Mouse (Mus musculus) stomach, embryonic 14.5 days (tissue): Measurements from ENCODE around the gene Gpx4. TPM values are rescaled to one million over a fixed set of nuclear protein-coding genes. Genes with fewer than 3 reads are reported as not detected.
A peak's percentile ranks its signal among the peaks of the same experiment; 100 is the strongest.
"Not testable (repeated sequence)": the region's sequence is repeated elsewhere in the genome, so short reads cannot be mapped to it uniquely, and the experiment has no call there.

ENCODE experiments used
- ATAC-seq: fragments of 200-750 bp; cut with Nextera tagmentation; 2 replicates; pipeline ENCODE4 v1.8.0; 2017; ENCODE audit warnings: low read depth, moderate TSS enrichment; ENCODE audit not compliant: insufficient number of reproducible peaks, insufficient read depth, low FRiP score
- H3K27ac ChIP-seq: fragments of 300-500 bp; sonication (generic); 2 replicates; pipeline ENCODE4 v1.5.1; 2014; ENCODE audit warnings: mild to moderate bottlenecking, low read length, moderate library complexity, mixed read lengths
- H3K27me3 ChIP-seq: fragments of 300-500 bp; sonication (generic); 2 replicates; pipeline ENCODE4 v1.6.1; 2014; ENCODE audit warnings: low read length, control low read depth, mixed read lengths; ENCODE audit not compliant: control insufficient read depth, insufficient read depth
- H3K36me3 ChIP-seq: fragments of 300-500 bp; sonication (generic); 2 replicates; pipeline ENCODE4 v1.6.1; 2014; ENCODE audit warnings: mild to moderate bottlenecking, control low read depth, low read length, moderate library complexity, mixed read lengths; ENCODE audit not compliant: control insufficient read depth, insufficient read depth
- H3K4me1 ChIP-seq: fragments of 300-500 bp; sonication (generic); 2 replicates; pipeline ENCODE4 v1.6.1; 2014; ENCODE audit warnings: low read length, control low read depth, mixed read lengths; ENCODE audit not compliant: control insufficient read depth, insufficient read depth
- H3K4me2 ChIP-seq: fragments of 300-500 bp; sonication (generic); replicated peaks from 2 replicates; pipeline ENCODE4 v1.6.1; 2014; ENCODE audit warnings: low read depth, low read length, control low read depth
- H3K4me3 ChIP-seq: fragments of 300-500 bp; sonication (generic); 2 replicates; pipeline ENCODE4 v1.5.1; 2014; ENCODE audit warnings: low read depth, low read length, control low read depth
- H3K9ac ChIP-seq: fragments of 300-500 bp; sonication (generic); replicated peaks from 2 replicates; pipeline ENCODE4 v1.6.1; 2014; ENCODE audit warnings: low read depth, mild to moderate bottlenecking, control low read depth, low read length, moderate library complexity, mixed read lengths
- H3K9me3 ChIP-seq: fragments of 300-500 bp; sonication (generic); 2 replicates; pipeline ENCODE4 v1.6.1; 2016; ENCODE audit warnings: low read depth, low read length, control low read depth; ENCODE audit not compliant: control insufficient read depth
- WGBS: fragments of 180-500 bp; shearing (Covaris S2); extraction: QIAGEN DNeasy Blood & Tissue Kit; methylation state at CpG from one replicate; pipeline ENCODE4 v1.1.7; 2014; 5-methylcytosine and 5-hydroxymethylcytosine counted together
- polyA plus RNA-seq: library from polyadenylated mRNA; unstranded; fragments of >200 nt; fragmentation: Nextera tagmentation; extraction: Ambion mirVana; gene quantifications from 2 replicates; pipeline ENCODE4 v1.2.1, GENCODE M21; 2014

The Gpx4 gene
- polyA plus RNA-seq, 1 experiment from 2014 or later = 466 TPM

DNA sequence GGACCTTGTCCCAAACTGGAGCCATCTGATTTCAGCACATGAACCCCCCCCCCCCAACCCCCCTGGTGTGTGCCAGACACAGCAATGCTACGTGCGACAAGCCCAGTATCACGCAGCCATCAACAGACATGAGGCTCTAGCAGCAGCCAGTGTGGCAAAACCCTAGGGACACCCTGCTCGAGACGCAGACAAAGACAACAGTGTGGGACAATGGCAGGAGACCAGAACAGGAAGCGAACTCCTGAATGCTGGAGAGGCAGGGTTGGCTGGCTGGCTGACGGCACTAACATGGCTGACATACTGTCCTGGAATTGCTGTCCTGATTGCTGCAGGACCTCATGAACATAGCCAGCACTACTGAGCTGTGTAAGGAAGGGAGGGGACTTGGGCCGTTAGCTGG lies 11.8 kb upstream of the Gpx4 start:
- Histone ChIP-seq H3K9ac (no peak overlapping the region), H3K27ac (no peak overlapping the region), H3K4me1 (peaks cover 26% of the 10 kb centered on the region), H3K27me3 (no peaks in the 10 kb centered on the region), H3K36me3 (peaks cover 38% of the 10 kb centered on the region), H3K9me3 (no peaks in the 10 kb centered on the region), H3K4me3 (no peak overlapping the region), H3K4me2 (no peak overlapping the region)
- WGBS = 87% methylated on average over 8 of the region's 8 CpGs
- no peak for ATAC-seq

DNA sequence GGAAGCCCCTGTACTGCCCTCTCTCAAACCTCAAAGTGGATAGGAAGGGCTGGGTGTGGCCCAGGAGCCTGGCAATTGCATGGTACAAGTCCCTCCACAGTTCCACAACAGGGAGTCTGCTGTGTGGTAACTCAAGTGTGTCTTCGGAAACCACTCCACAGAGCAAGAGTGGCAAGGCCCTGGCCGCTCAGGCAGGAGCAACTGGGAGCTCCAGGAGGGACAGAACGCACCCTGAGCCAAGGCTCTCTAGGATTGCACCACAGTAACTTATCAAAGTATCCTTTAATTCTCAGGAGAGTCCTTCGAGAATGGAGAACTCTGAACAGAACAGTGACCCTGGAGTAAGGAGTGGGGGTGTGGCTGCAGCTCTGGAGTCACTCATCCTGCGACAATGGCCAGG lies 11.3 kb upstream of the Gpx4 start:
- Histone ChIP-seq H3K27ac (no peak overlapping the region), H3K9me3 (no peaks in the 10 kb centered on the region), H3K4me2 (no peak overlapping the region), H3K27me3 (no peaks in the 10 kb centered on the region), H3K9ac (no peak overlapping the region), H3K4me3 (no peak overlapping the region), H3K4me1 (peaks cover 26% of the 10 kb centered on the region), H3K36me3 (peaks cover 38% of the 10 kb centered on the region)
- WGBS = 86% methylated on average over 5 of the region's 5 CpGs
- no peak for ATAC-seq

DNA sequence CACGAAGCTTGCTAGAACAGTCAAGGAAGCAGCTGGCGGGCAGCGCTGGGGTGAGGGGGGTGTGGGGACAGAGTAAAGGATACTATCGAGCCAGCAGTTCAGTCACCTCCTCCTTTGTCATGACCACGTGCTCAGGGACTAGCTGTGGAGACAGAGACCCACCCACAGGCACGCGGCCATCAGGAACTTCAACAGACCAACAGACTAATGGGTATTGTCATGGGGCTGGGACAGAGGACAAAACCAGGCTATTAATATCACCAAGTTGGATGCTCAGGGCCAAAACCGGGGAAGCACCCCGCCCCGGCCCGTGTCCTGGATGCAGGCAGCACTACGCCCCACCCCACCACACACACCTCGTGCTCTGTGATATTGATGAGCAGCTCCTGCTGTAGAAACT lies 10.1 kb upstream of the Gpx4 start:
- Histone ChIP-seq H3K27me3 (no peaks in the 10 kb centered on the region), H3K9ac (no peak overlapping the region), H3K9me3 (no peaks in the 10 kb centered on the region), H3K36me3 (peaks cover 38% of the 10 kb centered on the region), H3K27ac (no peak overlapping the region), H3K4me1 (peaks cover 26% of the 10 kb centered on the region), H3K4me2 (no peak overlapping the region), H3K4me3 (no peak overlapping the region)
- ATAC-seq = no peak
- 87% methylated on average over 13 of the region's 13 CpGs for WGBS

GRCm38 (mm10) chr10:80039559-80039979 lies 7.4 kb upstream of the Gpx4 start, which contains the start of gene Polr2e:
Gene Polr2e (minus strand): TSS chr10:80039795.
- Histone ChIP-seq H3K4me1 (peaks cover 9% of the 10 kb centered on the region; the same call in 1 of the 2 replicates), H3K27ac (0 out of 2 replicates have a peak within 1 kb of the TSS, but pooled peaks have one; percentile 12), H3K4me3 (peak within 1 kb of the TSS; percentile 86), H3K9ac (peak within 1 kb of the TSS; percentile 74), H3K4me2 (peak within 1 kb of the TSS; percentile 79), H3K9me3 (no peaks in the 10 kb centered on the region), H3K27me3 (no peaks in the 10 kb centered on the region), H3K36me3 (peaks cover 37% of the 10 kb centered on the region)
- ATAC-seq = peak; percentile 97
- 1% methylated on average over 40 of the region's 40 CpGs for WGBS

GRCm38 (mm10) chr10:80041409-80042060 lies 5.4 kb upstream of the Gpx4 start:
- WGBS = 83% methylated on average over 8 of the region's 8 CpGs
- H3K36me3 ChIP-seq = peaks cover 18% of the 10 kb centered on the region
- not testable (repeated sequence) for H3K27me3 ChIP-seq, H3K4me2 ChIP-seq, H3K4me1 ChIP-seq, ATAC-seq, H3K9me3 ChIP-seq, H3K9ac ChIP-seq, H3K4me3 ChIP-seq, H3K27ac ChIP-seq

GRCm38 (mm10) chr10:80044087-80044486 lies 2.9 kb upstream of the Gpx4 start:
- Histone ChIP-seq H3K27ac (no peak overlapping the region), H3K4me1 (0 out of 2 replicates have a peak, but pooled peaks cover 7% of the 10 kb centered on the region), H3K9ac (no peak overlapping the region), H3K4me3 (no peak overlapping the region), H3K9me3 (no peaks in the 10 kb centered on the region), H3K36me3 (no peaks in the 10 kb centered on the region), H3K4me2 (no peak overlapping the region), H3K27me3 (no peaks in the 10 kb centered on the region)
- no peak for ATAC-seq
- WGBS = 74% methylated on average over 4 of the region's 4 CpGs

- not testable (repeated sequence) for H3K27me3 ChIP-seq, H3K4me3 ChIP-seq, H3K4me2 ChIP-seq, H3K27ac ChIP-seq, H3K4me1 ChIP-seq, H3K9ac ChIP-seq, H3K36me3 ChIP-seq, ATAC-seq, H3K9me3 ChIP-seq
- WGBS = 95% methylated on average over 2 of the region's 4 CpGs
These were observed 1.6 kb upstream of the Gpx4 start for GRCm38 (mm10) chr10:80045364-80045763.

- H3K4me3 ChIP-seq = no peak overlapping the region
- 82% methylated on average over 5 of the region's 5 CpGs for WGBS
- H3K9me3 ChIP-seq = no peaks in the 10 kb centered on the region
- no peak for ATAC-seq
- H3K36me3 ChIP-seq = no peaks in the 10 kb centered on the region
- no peaks in the 10 kb centered on the region for H3K27me3 ChIP-seq
- H3K4me2 ChIP-seq = no peak overlapping the region
- H3K27ac ChIP-seq = no peak overlapping the region
- no peak overlapping the region for H3K9ac ChIP-seq
- H3K4me1 ChIP-seq = 0 out of 2 replicates have a peak, but pooled peaks cover 7% of the 10 kb centered on the region
These were observed 1.2 kb upstream of the Gpx4 start for GRCm38 (mm10) chr10:80045766-80046165.

GRCm38 (mm10) chr10:80048396-80048795 lies 1.4 kb downstream of the Gpx4 start:
- Histone ChIP-seq H3K9me3 (no peaks in the 10 kb centered on the region), H3K4me3 (no peak overlapping the region), H3K9ac (no peak overlapping the region), H3K4me2 (no peak overlapping the region), H3K27ac (no peak overlapping the region; the same call in 1 of the 2 replicates), H3K27me3 (no peaks in the 10 kb centered on the region), H3K36me3 (no peaks in the 10 kb centered on the region), H3K4me1 (peaks cover 19% of the 10 kb centered on the region; the same call in 1 of the 2 replicates)
- 38% methylated on average over 5 of the region's 5 CpGs for WGBS
- ATAC-seq = no peak
